Mouse (Mus musculus) liver, adult 2 months (tissue): ENCODE measurements around the gene Ltbp1.

Experiments used
- CTCF ChIP-seq: fragments of 200-500 bp; IDR thresholded peaks from 2 replicates; pipeline ENCODE4 v1.5.1; 2011; ENCODE audit warnings: low read depth, low read length, control low read depth
- POLR2A ChIP-seq: fragments of 200-500 bp; IDR thresholded peaks from 2 replicates; pipeline ENCODE4 v1.6.1; 2011; ENCODE audit warnings: low read length, control low read depth; ENCODE audit not compliant: insufficient read depth; ENCODE audit errors: extremely low read depth

GRCm38 (mm10) chr17:75055961-75056360, 50.6 kb downstream of the Ltbp1 start:
- TF ChIP-seq CTCF: no peak
- TF ChIP-seq POLR2A: no peak
